Mouse (Mus musculus) liver, adult 2 months (tissue): ENCODE measurements at regions not wholly inside any gene's neighbourhood (a gene's known extent, or its start where the extent isn't known, plus 50 kb on each side); places are given as distances from the start of the nearest gene placed in this dataset.

ENCODE experiments used
- DNase-seq: peaks from one replicate; pipeline ENCODE4 v3.0.0-alpha.2; 2011; ENCODE audit warnings: low read depth, low spot score; ENCODE audit errors: extremely low read depth
- H3K27ac ChIP-seq: fragments of 200-500 bp; replicated peaks from 2 replicates; pipeline ENCODE4 v1.5.1; 2012; ENCODE audit warnings: low read depth, mild to moderate bottlenecking, control low read depth, inconsistent platforms, low read length; ENCODE audit not compliant: insufficient read depth
- H3K27me3 ChIP-seq: fragments of 200-500 bp; 2 replicates; pipeline ENCODE4 v1.6.1; 2012; ENCODE audit warnings: mild to moderate bottlenecking, moderate library complexity, low read length, inconsistent platforms; ENCODE audit not compliant: control insufficient read depth, insufficient read depth
- H3K36me3 ChIP-seq: fragments of 200-500 bp; 2 replicates; pipeline ENCODE4 v1.6.1; 2012; ENCODE audit warnings: low read length, inconsistent platforms; ENCODE audit not compliant: control insufficient read depth, insufficient read depth
- H3K4me1 ChIP-seq: fragments of 200-500 bp; 2 replicates; pipeline ENCODE4 v1.6.1; 2011; ENCODE audit warnings: low read length; ENCODE audit not compliant: control insufficient read depth, insufficient read depth
- H3K4me3 ChIP-seq: fragments of 200-500 bp; 2 replicates; pipeline ENCODE4 v1.5.1; 2011; ENCODE audit warnings: low read depth, mild to moderate bottlenecking, control low read depth, low read length, moderate library complexity; ENCODE audit not compliant: insufficient read depth
- H3K79me2 ChIP-seq: fragments of 200-500 bp; 2 replicates; pipeline ENCODE4 v1.6.1; 2012; ENCODE audit warnings: inconsistent platforms, mild to moderate bottlenecking, low read length, moderate library complexity; ENCODE audit not compliant: control insufficient read depth, insufficient read depth
- H3K9ac ChIP-seq: fragments of 200-500 bp; 2 replicates; pipeline ENCODE4 v1.6.1; 2012; ENCODE audit warnings: low read depth, mild to moderate bottlenecking, control low read depth, inconsistent platforms, low read length
- CTCF ChIP-seq: fragments of 200-500 bp; IDR thresholded peaks from 2 replicates; pipeline ENCODE4 v1.5.1; 2011; ENCODE audit warnings: low read depth, low read length, control low read depth
- POLR2A ChIP-seq: fragments of 200-500 bp; IDR thresholded peaks from 2 replicates; pipeline ENCODE4 v1.6.1; 2011; ENCODE audit warnings: low read length, control low read depth; ENCODE audit not compliant: insufficient read depth; ENCODE audit errors: extremely low read depth
- WGBS: fragments of 180-500 bp; shearing (Covaris S2); methylation state at CpG from one replicate; pipeline ENCODE4 v1.1.7; 2018; 5-methylcytosine and 5-hydroxymethylcytosine counted together

- WGBS: 10% methylated on average over 2 of the region's 2 CpGs
- Histone ChIP-seq H3K4me1 (peaks cover 3% of the 10 kb centered on the region), H3K4me3 (no peak overlapping the region), H3K27me3 (no peaks in the 10 kb centered on the region), H3K27ac (0 out of 2 replicates have a peak overlapping the region, but pooled peaks have one; percentile 8), H3K79me2 (no peaks in the 10 kb centered on the region), H3K9ac (no peak overlapping the region), H3K36me3 (no peaks in the 10 kb centered on the region)
- peak; percentile 83 for DNase-seq
- TF ChIP-seq CTCF: no peak
- TF ChIP-seq POLR2A: no peak
Observed at GRCm38 (mm10) chrX:19400046-19400445, 81.1 kb downstream of the Tex13c3 start.
